Mouse (Mus musculus) bone marrow, adult 2 months (tissue): Measurements from ENCODE around the gene Gm10447.

Source experiments
- CTCF ChIP-seq: fragments of 200-500 bp; IDR thresholded peaks from 2 replicates; pipeline ENCODE4 v1.5.1; 2011; ENCODE audit warnings: low read length, control low read depth; ENCODE audit not compliant: control insufficient read depth, insufficient read depth
- POLR2A ChIP-seq: fragments of 200-500 bp; IDR thresholded peaks from 2 replicates; pipeline ENCODE4 v1.6.1; 2011; ENCODE audit warnings: low read depth, mild to moderate bottlenecking, control low read depth, low read length, borderline replicate concordance; ENCODE audit not compliant: control insufficient read depth

- TF ChIP-seq CTCF (no peak), POLR2A (no peak)
These were observed 28.8 kb downstream of the Gm10447 start for GRCm38 (mm10) chr11:53427993-53428715.
